In the genomic region with DNA sequence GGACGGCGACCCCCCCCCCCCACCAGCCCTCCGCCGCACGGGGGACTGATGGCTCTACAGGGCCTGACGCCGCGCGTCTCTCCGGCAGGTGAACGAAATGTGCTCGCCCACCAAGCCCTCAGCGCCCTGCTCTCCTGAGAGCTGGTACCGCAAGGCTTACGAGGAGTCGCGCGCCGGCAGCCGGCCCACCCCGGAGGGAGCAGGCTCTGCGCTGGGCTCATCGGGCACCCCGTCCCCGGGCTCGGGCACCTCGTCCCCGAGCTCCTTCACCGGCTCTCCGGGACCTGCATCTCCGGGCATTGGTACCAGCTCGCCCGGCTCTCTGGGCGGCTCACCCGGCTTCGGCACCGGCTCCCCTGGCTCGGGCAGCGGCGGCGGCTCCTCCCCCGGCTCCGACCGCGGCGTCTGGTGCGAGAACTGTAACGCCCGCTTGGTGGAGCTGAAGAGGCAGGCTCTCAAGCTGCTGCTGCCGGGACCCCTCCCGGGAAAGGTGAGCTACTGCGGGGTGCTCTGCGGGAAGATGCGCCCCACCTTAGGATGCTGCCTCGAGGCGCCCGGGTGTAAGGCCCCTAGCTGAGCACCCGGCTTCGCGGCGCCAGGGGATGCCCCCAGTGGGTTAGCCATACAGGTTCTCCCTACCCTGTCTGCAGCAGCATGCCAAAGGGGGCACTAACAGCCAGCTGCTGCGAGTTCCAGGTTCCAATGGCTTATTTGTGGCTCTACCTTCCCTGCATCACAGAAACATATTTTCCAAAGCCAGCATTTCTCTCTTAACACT, we compare ENCODE assay signal across 8 mouse cellular contexts. TPM values are rescaled to one million over a fixed set of nuclear protein-coding genes. Genes with fewer than 3 reads are reported as not detected.
A peak's percentile ranks its signal among the peaks of the same experiment; 100 is the strongest.
DNase-seq lines count a peak whose midpoint lies in the region; ATAC-seq and TF ChIP-seq lines count a peak whose summit lies in the region.

No protein-coding gene starts in this region.

- ATAC-seq in CD4-positive, CD25-positive, alpha-beta regulatory T cell, adult 4 months, result peak; percentile 56
- peak; percentile 57 for ATAC-seq in liver, postnatal 0 days
- peak; percentile 42; the same call in 1 of the 2 replicates for ATAC-seq in neural tube, embryonic 14.5 days (ENCODE audit: low read depth)

- H3K4me1 ChIP-seq in liver, postnatal 0 days (ENCODE audit: insufficient read depth), result peaks cover 26% of the 10 kb centered on the region
- peaks cover 6% of the 10 kb centered on the region; the same call in 1 of the 2 replicates for H3K4me1 ChIP-seq in neural tube, embryonic 14.5 days (ENCODE audit: control insufficient read depth, insufficient read depth, low read length)

- H3K4me2 ChIP-seq in liver, postnatal 0 days (ENCODE audit: low read depth, low read length), result peak overlapping the region; percentile 88
- peak overlapping the region; percentile 100 for H3K4me2 ChIP-seq in neural tube, embryonic 14.5 days (ENCODE audit: low read depth, low read length)

- no peak for TF ChIP-seq EP300 in liver, postnatal 0 days (IDR thresholded peaks at IDR 0.05; ENCODE audit: low read depth)

- WGBS in liver, postnatal 0 days (ENCODE audit: insufficient replicate concordance), result 3% methylated on average over 51 of the region's 62 CpGs
- under 1% methylated on average over 62 of the region's 62 CpGs for WGBS in neural tube, embryonic 14.5 days

- H3K27ac ChIP-seq in liver, postnatal 0 days (ENCODE audit: low read depth), result no peak overlapping the region
- peak overlapping the region; percentile 92 for H3K27ac ChIP-seq in neural tube, embryonic 14.5 days (ENCODE audit: low read depth, low read length)

- no peak overlapping the region for H3K9ac ChIP-seq in liver, postnatal 0 days (replicated peaks)
- peak overlapping the region; percentile 91 for H3K9ac ChIP-seq in neural tube, embryonic 14.5 days (replicated peaks; ENCODE audit: low read depth, low read length)

- DNase-seq in cerebellum, adult 11-12 months, result peak; percentile 91
- peak; percentile 73 for DNase-seq in forelimb bud, embryonic 11.5 days (ENCODE audit: low read depth, low spot score)
- peak; percentile 75 to 79 for DNase-seq in heart, postnatal 36 days
- DNase-seq in layer of hippocampus, adult 18-20 months (ENCODE audit: low spot score in 2 of 2), result peak; percentile 85 to 91
- peak; percentile 80 for DNase-seq in liver, postnatal 0 days
- peak; percentile 31 to 54 for DNase-seq in thymus, adult 18-20 months

- intact Hi-C loops in heart, postnatal 36 days (cut with DNase I), result no loop called here

- H3K36me3 ChIP-seq in liver, postnatal 0 days (replicated peaks; ENCODE audit: insufficient read depth, low read length), result no peaks in the 10 kb centered on the region
- no peaks in the 10 kb centered on the region for H3K36me3 ChIP-seq in neural tube, embryonic 14.5 days (ENCODE audit: control insufficient read depth, insufficient read depth, low read length)

- peak; percentile 74 for TF ChIP-seq CTCF in liver, postnatal 0 days (IDR thresholded peaks at IDR 0.05; ENCODE audit: low read depth)

- peak overlapping the region; percentile 55 for H3K4me3 ChIP-seq in liver, postnatal 0 days (ENCODE audit: low read depth, low read length)
- H3K4me3 ChIP-seq in neural tube, embryonic 14.5 days (ENCODE audit: low read depth, low read length), result peak overlapping the region; percentile 65

- no peaks in the 10 kb centered on the region for H3K9me3 ChIP-seq in liver, postnatal 0 days (ENCODE audit: low read length)
- H3K9me3 ChIP-seq in neural tube, embryonic 14.5 days (ENCODE audit: control insufficient read depth, low read length), result no peaks in the 10 kb centered on the region

- H3K27me3 ChIP-seq in liver, postnatal 0 days (ENCODE audit: insufficient read depth, low read length), result peaks cover 61% of the 10 kb centered on the region
- H3K27me3 ChIP-seq in neural tube, embryonic 14.5 days (ENCODE audit: control insufficient read depth, insufficient read depth, low read length), result no peaks in the 10 kb centered on the region

RNA-seq across cellular contexts. Expression of gene Kif26b, which starts 1.6 kb away (rescaled TPM):
- polyA plus RNA-seq in CD4-positive, CD25-positive, alpha-beta regulatory T cell, adult 4 months (2017; shearing (Covaris generic)), result under 1 TPM in 1 of 2 experiments, not detected in 1; 0.04 TPM
- 1 to 10 TPM; 3.9 to 4.2 TPM for total RNA-seq in heart, postnatal 36 days (2021)
- 10 to 100 TPM; 18.9 to 20.7 TPM for total RNA-seq in layer of hippocampus, adult 18-20 months (2021)
- polyA plus RNA-seq in liver, postnatal 0 days (2015; fragmentation: Nextera tagmentation; extraction: Ambion mirVana), result 0.02 TPM in 1 of 2 replicates, not detected in the other
- polyA plus RNA-seq in neural tube, embryonic 14.5 days (2014; fragmentation: Nextera tagmentation; extraction: Ambion mirVana), result 18.5 and 18.8 TPM in 2 replicates

Comparison
In these comparisons a context has a peak if more than half of its experiments do, and no peak if none do; other contexts are left out.
1. RNA of gene Kif26b, which starts 1.6 kb away (polyA plus RNA-seq): 18.5 to 18.8 TPM in neural tube, embryonic 14.5 days; 0.04 TPM in CD4-positive, CD25-positive, alpha-beta regulatory T cell, adult 4 months and 0.02 TPM in liver, postnatal 0 days; every median in the first group is over 10 times any median in the second.
2. Peak in every context shown above with its lines, with median percentiles within 50 percentile points of each other: ATAC-seq and DNase-seq.